Mouse (Mus musculus) left cerebral cortex, adult 2 months (tissue): ENCODE data around the gene Zscan4e. TPM values are rescaled to one million over a fixed set of nuclear protein-coding genes. Genes with fewer than 3 reads are reported as not detected.
"Not testable (repeated sequence)": the region's sequence is repeated elsewhere in the genome, so short reads cannot be mapped to it uniquely, and the experiment has no call there.

Experiments used
- DNase-seq, 2 experiments: peaks; one replicate each; pipeline ENCODE4 v3.0.0; 2021 to 2022; ENCODE audit warnings: low spot score in 2 of 2, mixed read lengths in 1 of 2; ENCODE audit errors: extremely low spot score in 1 of 2
- H3K27ac ChIP-seq: fragments of 200-600 bp; 2 replicates; pipeline ENCODE4 v1.8.1; 2022
- H3K4me3 ChIP-seq: fragments of 200-600 bp; 2 replicates; pipeline ENCODE4 v1.8.1; 2022
- intact Hi-C: fragments of 180-260 bp; cut with DNase I; formaldehyde crosslinking; loops from one replicate; pipeline ENCODE4 v1.15.1; 2025
- long read RNA-seq, 2 experiments: library from polyadenylated mRNA; stranded (forward); transcript quantifications; one replicate each; pipeline ENCODE4 v2.0.0; 2021; ENCODE audit warnings: borderline mapping rate in 2 of 2
- microRNA-seq, 2 experiments: library from miRNA; unstranded; fragments of <30 nt; microRNA quantifications; one replicate each; pipeline ENCODE4 v1.2.0; 2021
- total RNA-seq, 2 experiments: library from RNA; stranded (reverse); gene quantifications; 2 replicates each; pipeline ENCODE4 v1.2.3; 2021

Zscan4e gene
- total RNA-seq: not detected
- long read RNA-seq, experiment 1: 0 reads
- long read RNA-seq, experiment 2: 0 reads

DNA sequence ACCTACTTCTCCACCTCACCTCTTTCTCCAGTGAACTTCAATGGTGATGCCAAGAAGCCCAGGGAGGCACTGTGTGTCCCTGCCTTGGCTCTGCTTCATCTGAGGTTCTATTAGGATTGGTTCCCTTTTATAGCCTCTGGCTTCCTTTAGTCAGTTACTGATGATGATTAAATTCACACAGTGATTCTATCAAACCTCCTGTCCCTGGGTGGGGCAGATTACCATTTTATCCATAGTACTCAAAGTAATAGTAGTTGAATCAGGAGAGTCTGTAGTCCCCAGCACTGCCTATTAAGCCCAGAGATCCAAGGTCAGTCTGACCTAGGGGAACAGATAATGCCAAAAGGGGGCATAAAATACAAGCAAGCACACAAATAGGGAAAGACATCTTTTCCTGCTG, at the start of gene Zscan4e:
TSS of gene Zscan4e (minus strand) at position 101 of the 400 bp plus-strand sequence.
- H3K4me3 ChIP-seq, DNase-seq, H3K27ac ChIP-seq, intact Hi-C loops: not testable (repeated sequence)

Small RNA genes lying within 50 kb of the gene (microRNA-seq; reads per million reads assigned to microRNA genes)
- 0 reads per million in 2 experiments for gene Gm23087
- 0 reads per million in 2 experiments for gene Gm26248

Other genes with a start within 250 kb of the Zscan4e start
- gene Zscan4-ps1, start 241.0 kb downstream of the Zscan4e start, total RNA-seq: not detected
- not detected for gene Zscan4d, start 144.5 kb downstream of the Zscan4e start, total RNA-seq
- not detected for gene Zscan4f, start 87.2 kb upstream of the Zscan4e start, total RNA-seq
- not detected for gene Zscan4-ps2, start 203.6 kb upstream of the Zscan4e start, total RNA-seq